Mouse (Mus musculus): ENCODE data around the gene Faiml. TPM values are rescaled to one million over a fixed set of nuclear protein-coding genes. Genes with fewer than 3 reads are reported as not detected.

Gene Faiml
- polyA plus RNA-seq (2014; fragmentation: Nextera tagmentation; extraction: Ambion mirVana): not detected in 2 replicates

- Histone ChIP-seq H3K9ac (replicated peaks; ENCODE audit: low read length) (no peak within 1 kb of the TSS), H3K27ac (replicated peaks; ENCODE audit: low read depth, low read length) (no peak within 1 kb of the TSS), H3K9me3 (ENCODE audit: control insufficient read depth, low read length) (no peaks in the 10 kb centered on the region), H3K4me2 (ENCODE audit: low read length) (no peak within 1 kb of the TSS), H3K4me1 (ENCODE audit: control insufficient read depth, insufficient read depth, low read length) (no peaks in the 10 kb centered on the region), H3K36me3 (ENCODE audit: control insufficient read depth, insufficient read depth, low read length) (no peaks in the 10 kb centered on the region), H3K27me3 (ENCODE audit: control insufficient read depth, insufficient read depth, low read length) (no peaks in the 10 kb centered on the region), H3K4me3 (replicated peaks; ENCODE audit: low read depth, low read length) (no peak within 1 kb of the TSS)
- ATAC-seq (ENCODE audit: low FRiP score, low TSS enrichment) (no peak), DNase-seq (no peak)
- whole genome bisulfite sequencing: 89% methylated on average over 14 of the region's 14 CpGs
Observed at GRCm38 (mm10) chr9:99237139-99237538, at the start of gene Faiml. Gene Faiml, minus strand, starts transcription at chr9:99237239.

GRCm38 (mm10) chr9:99258891-99259290 is 21.9 kb upstream of the Faiml start:
- 77% methylated on average over 5 of the region's 5 CpGs for WGBS
- H3K9ac ChIP-seq (replicated peaks; ENCODE audit: low read length): no peak overlapping the region
- H3K27me3 ChIP-seq (ENCODE audit: control insufficient read depth, insufficient read depth, low read length): no peaks in the 10 kb centered on the region
- peaks cover 73% of the 10 kb centered on the region for H3K36me3 ChIP-seq (ENCODE audit: control insufficient read depth, insufficient read depth, low read length)
- H3K4me1 ChIP-seq (ENCODE audit: control insufficient read depth, insufficient read depth, low read length): no peaks in the 10 kb centered on the region
- no peak overlapping the region for H3K4me3 ChIP-seq (replicated peaks; ENCODE audit: low read depth, low read length)
- H3K4me2 ChIP-seq (ENCODE audit: low read length): no peak overlapping the region
- ATAC-seq (ENCODE audit: low FRiP score, low TSS enrichment) (no peak), DNase-seq (no peak)
- no peak overlapping the region for H3K27ac ChIP-seq (replicated peaks; ENCODE audit: low read depth, low read length)
- H3K9me3 ChIP-seq (ENCODE audit: control insufficient read depth, low read length): no peaks in the 10 kb centered on the region

- DNase-seq: no peak
- Histone ChIP-seq H3K4me3 (replicated peaks; ENCODE audit: low read depth, low read length) (no peak overlapping the region), H3K4me2 (ENCODE audit: low read length) (no peak overlapping the region), H3K36me3 (ENCODE audit: control insufficient read depth, insufficient read depth, low read length) (peaks cover 63% of the 10 kb centered on the region), H3K9ac (replicated peaks; ENCODE audit: low read length) (no peak overlapping the region), H3K27me3 (ENCODE audit: control insufficient read depth, insufficient read depth, low read length) (no peaks in the 10 kb centered on the region), H3K9me3 (ENCODE audit: control insufficient read depth, low read length) (no peaks in the 10 kb centered on the region), H3K4me1 (ENCODE audit: control insufficient read depth, insufficient read depth, low read length) (no peaks in the 10 kb centered on the region), H3K27ac (replicated peaks; ENCODE audit: low read depth, low read length) (no peak overlapping the region)
- 90% methylated on average over 3 of the region's 3 CpGs for WGBS
- no peak for ATAC-seq (ENCODE audit: low FRiP score, low TSS enrichment)
Observed at GRCm38 (mm10) chr9:99256821-99257220, 19.8 kb upstream of the Faiml start.

GRCm38 (mm10) chr9:99256206-99256605 is 19.2 kb upstream of the Faiml start:
- 100% methylated on average over 1 of the region's 1 CpGs for WGBS
- peaks cover 64% of the 10 kb centered on the region for H3K36me3 ChIP-seq (ENCODE audit: control insufficient read depth, insufficient read depth, low read length)
- no peak for DNase-seq
- H3K27ac ChIP-seq (replicated peaks; ENCODE audit: low read depth, low read length): no peak overlapping the region
- H3K4me3 ChIP-seq (replicated peaks; ENCODE audit: low read depth, low read length): no peak overlapping the region
- ATAC-seq (ENCODE audit: low FRiP score, low TSS enrichment): no peak
- H3K27me3 ChIP-seq (ENCODE audit: control insufficient read depth, insufficient read depth, low read length): no peaks in the 10 kb centered on the region
- H3K4me1 ChIP-seq (ENCODE audit: control insufficient read depth, insufficient read depth, low read length): no peaks in the 10 kb centered on the region
- no peaks in the 10 kb centered on the region for H3K9me3 ChIP-seq (ENCODE audit: control insufficient read depth, low read length)
- no peak overlapping the region for H3K4me2 ChIP-seq (ENCODE audit: low read length)
- no peak overlapping the region for H3K9ac ChIP-seq (replicated peaks; ENCODE audit: low read length)

DNA sequence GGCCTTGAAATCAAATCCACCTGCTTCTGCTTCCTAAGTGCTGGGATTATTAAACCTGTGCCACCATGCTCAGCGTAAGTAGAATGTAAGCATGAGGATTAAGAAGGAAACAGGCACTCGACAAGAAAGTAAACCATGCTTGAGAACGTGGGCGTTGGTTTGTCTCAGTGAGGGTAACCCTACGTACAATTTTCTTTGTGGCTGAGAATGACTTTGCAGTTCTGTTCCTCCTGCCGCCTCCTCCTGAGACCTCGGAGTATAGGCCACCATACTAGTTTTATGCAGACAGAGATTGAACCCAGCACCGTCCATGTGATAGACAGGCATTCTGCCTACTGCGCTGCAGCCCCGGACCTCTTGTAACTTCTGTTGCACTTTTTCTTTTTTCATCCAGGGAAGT is 16.8 kb upstream of the Faiml start:
- Histone ChIP-seq H3K9me3 (ENCODE audit: control insufficient read depth, low read length) (no peaks in the 10 kb centered on the region), H3K4me1 (ENCODE audit: control insufficient read depth, insufficient read depth, low read length) (no peaks in the 10 kb centered on the region), H3K27ac (replicated peaks; ENCODE audit: low read depth, low read length) (no peak overlapping the region), H3K4me3 (replicated peaks; ENCODE audit: low read depth, low read length) (no peak overlapping the region), H3K36me3 (ENCODE audit: control insufficient read depth, insufficient read depth, low read length) (peaks cover 60% of the 10 kb centered on the region), H3K9ac (replicated peaks; ENCODE audit: low read length) (no peak overlapping the region), H3K4me2 (ENCODE audit: low read length) (no peak overlapping the region), H3K27me3 (ENCODE audit: control insufficient read depth, insufficient read depth, low read length) (no peaks in the 10 kb centered on the region)
- ATAC-seq (ENCODE audit: low FRiP score, low TSS enrichment): no peak
- WGBS: 90% methylated on average over 10 of the region's 10 CpGs
- no peak for DNase-seq

- Histone ChIP-seq H3K9me3 (ENCODE audit: control insufficient read depth, low read length) (no peaks in the 10 kb centered on the region), H3K27ac (replicated peaks; ENCODE audit: low read depth, low read length) (no peak overlapping the region), H3K9ac (replicated peaks; ENCODE audit: low read length) (no peak overlapping the region), H3K4me3 (replicated peaks; ENCODE audit: low read depth, low read length) (no peak overlapping the region), H3K4me2 (ENCODE audit: low read length) (no peak overlapping the region), H3K36me3 (ENCODE audit: control insufficient read depth, insufficient read depth, low read length) (peaks cover 32% of the 10 kb centered on the region), H3K27me3 (ENCODE audit: control insufficient read depth, insufficient read depth, low read length) (no peaks in the 10 kb centered on the region), H3K4me1 (ENCODE audit: control insufficient read depth, insufficient read depth, low read length) (peaks cover 16% of the 10 kb centered on the region; the same call in 1 of the 2 replicates)
- no peak for DNase-seq
- no peak for ATAC-seq (ENCODE audit: low FRiP score, low TSS enrichment)
- WGBS: 96% methylated on average over 4 of the region's 4 CpGs
Observed at GRCm38 (mm10) chr9:99248906-99249305, 11.9 kb upstream of the Faiml start.

DNA sequence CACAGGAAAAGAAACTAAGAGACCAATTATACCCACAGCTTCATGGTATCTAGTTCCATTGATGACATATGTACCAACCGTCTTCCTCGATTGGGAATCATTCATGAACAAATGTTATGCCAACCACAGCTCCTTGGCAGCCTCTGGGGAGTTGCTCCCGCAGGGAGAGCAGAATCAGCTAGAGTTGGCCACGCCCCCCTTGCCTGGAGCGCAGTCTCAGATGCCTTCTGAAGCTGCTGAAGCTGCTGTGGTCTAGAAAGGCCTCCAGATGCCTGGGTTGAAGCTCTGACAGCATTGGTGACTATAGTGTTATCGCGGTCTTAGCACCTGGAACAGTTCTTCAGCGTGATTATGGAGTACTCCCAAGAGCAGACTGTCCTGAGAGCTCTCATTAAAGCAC is 11.3 kb upstream of the Faiml start:
- ATAC-seq (ENCODE audit: low FRiP score, low TSS enrichment) (no peak), DNase-seq (no peak)
- H3K9ac ChIP-seq (replicated peaks; ENCODE audit: low read length): no peak overlapping the region
- no peaks in the 10 kb centered on the region for H3K27me3 ChIP-seq (ENCODE audit: control insufficient read depth, insufficient read depth, low read length)
- 64% methylated on average over 8 of the region's 8 CpGs for WGBS
- no peak overlapping the region for H3K27ac ChIP-seq (replicated peaks; ENCODE audit: low read depth, low read length)
- no peaks in the 10 kb centered on the region for H3K9me3 ChIP-seq (ENCODE audit: control insufficient read depth, low read length)
- H3K36me3 ChIP-seq (ENCODE audit: control insufficient read depth, insufficient read depth, low read length): peaks cover 28% of the 10 kb centered on the region
- peaks cover 16% of the 10 kb centered on the region; the same call in 1 of the 2 replicates for H3K4me1 ChIP-seq (ENCODE audit: control insufficient read depth, insufficient read depth, low read length)
- no peak overlapping the region for H3K4me3 ChIP-seq (replicated peaks; ENCODE audit: low read depth, low read length)
- no peak overlapping the region for H3K4me2 ChIP-seq (ENCODE audit: low read length)

- no peaks in the 10 kb centered on the region for H3K9me3 ChIP-seq (ENCODE audit: control insufficient read depth, low read length)
- H3K4me1 ChIP-seq (ENCODE audit: control insufficient read depth, insufficient read depth, low read length): peaks cover 16% of the 10 kb centered on the region; the same call in 1 of the 2 replicates
- peaks cover 17% of the 10 kb centered on the region for H3K36me3 ChIP-seq (ENCODE audit: control insufficient read depth, insufficient read depth, low read length)
- 2% methylated on average over 10 of the region's 10 CpGs for WGBS
- H3K9ac ChIP-seq (replicated peaks; ENCODE audit: low read length): peak overlapping the region; percentile 82
- ATAC-seq (ENCODE audit: low FRiP score, low TSS enrichment) (peak; percentile 20; the same call in 1 of the 2 replicates), DNase-seq (no peak)
- H3K4me2 ChIP-seq (ENCODE audit: low read length): peak overlapping the region; percentile 57
- H3K4me3 ChIP-seq (replicated peaks; ENCODE audit: low read depth, low read length): peak overlapping the region; percentile 77
- peak overlapping the region; percentile 91 for H3K27ac ChIP-seq (replicated peaks; ENCODE audit: low read depth, low read length)
- H3K27me3 ChIP-seq (ENCODE audit: control insufficient read depth, insufficient read depth, low read length): no peaks in the 10 kb centered on the region
Observed at GRCm38 (mm10) chr9:99243895-99244293, 6.9 kb upstream of the Faiml start.

GRCm38 (mm10) chr9:99243190-99243894 is 6.3 kb upstream of the Faiml start, which contains the start of gene Cep70:
Gene Cep70, plus strand, starts transcription at chr9:99243367.
- DNase-seq: peak; percentile 99
- peak within 1 kb of the TSS; percentile 82 for H3K9ac ChIP-seq (replicated peaks; ENCODE audit: low read length)

More at GRCm38 (mm10) chr9:99243190-99243894, 6.3 kb upstream of the Faiml start, which contains the start of gene Cep70:
- H3K36me3 ChIP-seq (ENCODE audit: control insufficient read depth, insufficient read depth, low read length): peaks cover 16% of the 10 kb centered on the region
- peaks cover 15% of the 10 kb centered on the region; the same call in 1 of the 2 replicates for H3K4me1 ChIP-seq (ENCODE audit: control insufficient read depth, insufficient read depth, low read length)
- peak; percentile 97 for ATAC-seq (ENCODE audit: low FRiP score, low TSS enrichment)
- peak within 1 kb of the TSS; percentile 91 for H3K27ac ChIP-seq (replicated peaks; ENCODE audit: low read depth, low read length)
- peak within 1 kb of the TSS; percentile 57 for H3K4me2 ChIP-seq (ENCODE audit: low read length)
- no peaks in the 10 kb centered on the region for H3K27me3 ChIP-seq (ENCODE audit: control insufficient read depth, insufficient read depth, low read length)
- H3K4me3 ChIP-seq (replicated peaks; ENCODE audit: low read depth, low read length): peak within 1 kb of the TSS; percentile 77
- WGBS: under 1% methylated on average over 66 of the region's 66 CpGs
- no peaks in the 10 kb centered on the region for H3K9me3 ChIP-seq (ENCODE audit: control insufficient read depth, low read length)

All from midbrain, embryonic 14.5 days (tissue).